Mouse (Mus musculus): ENCODE measurements around the gene Cldn10. TPM values are rescaled to one million over a fixed set of nuclear protein-coding genes. Genes with fewer than 3 reads are reported as not detected.

Gene Cldn10
- total RNA-seq, 2 experiments from 2014 or later = 1.3 to 1.5 TPM

- no peak for DNase-seq (ENCODE audit: low spot score in 2 of 2)
These were observed 68.9 kb downstream of the Cldn10 start for GRCm38 (mm10) chr14:118856563-118856962.

- DNase-seq (ENCODE audit: low spot score in 2 of 2) = no peak
These were observed 70.6 kb downstream of the Cldn10 start for GRCm38 (mm10) chr14:118858318-118858717.

- no peak for DNase-seq (ENCODE audit: low spot score in 2 of 2)
These were observed 74.5 kb downstream of the Cldn10 start for GRCm38 (mm10) chr14:118862253-118862652.

- no peak for DNase-seq (ENCODE audit: low spot score in 2 of 2)
These were observed 77.2 kb downstream of the Cldn10 start for GRCm38 (mm10) chr14:118864905-118865304.

- no peak for DNase-seq (ENCODE audit: low spot score in 2 of 2)
These were observed 78.5 kb downstream of the Cldn10 start for GRCm38 (mm10) chr14:118866014-118866811.

GRCm38 (mm10) chr14:118867366-118867765, 79.7 kb downstream of the Cldn10 start:
- DNase-seq (ENCODE audit: low spot score in 2 of 2) = no peak

GRCm38 (mm10) chr14:118868102-118868724, 80.5 kb downstream of the Cldn10 start:
- DNase-seq (ENCODE audit: low spot score in 2 of 2) = no peak

GRCm38 (mm10) chr14:118869712-118870111, 82.0 kb downstream of the Cldn10 start:
- DNase-seq (ENCODE audit: low spot score in 2 of 2) = no peak

GRCm38 (mm10) chr14:118874126-118874525, 86.4 kb downstream of the Cldn10 start:
- DNase-seq (ENCODE audit: low spot score in 2 of 2) = no peak

GRCm38 (mm10) chr14:118874786-118875415, 87.2 kb downstream of the Cldn10 start:
- no peak for DNase-seq (ENCODE audit: low spot score in 2 of 2)

- no peak for DNase-seq (ENCODE audit: low spot score in 2 of 2)
These were observed 90.7 kb downstream of the Cldn10 start for GRCm38 (mm10) chr14:118878346-118878910.

- no peak for DNase-seq (ENCODE audit: low spot score in 2 of 2)
These were observed 93.0 kb downstream of the Cldn10 start for GRCm38 (mm10) chr14:118880696-118881095.

- no peak for DNase-seq (ENCODE audit: low spot score in 2 of 2)
These were observed 95.9 kb downstream of the Cldn10 start for GRCm38 (mm10) chr14:118883344-118884249.

- DNase-seq (ENCODE audit: low spot score in 2 of 2) = no peak
These were observed 96.5 kb downstream of the Cldn10 start for GRCm38 (mm10) chr14:118884250-118884556.

GRCm38 (mm10) chr14:118890101-118890500, 102.4 kb downstream of the Cldn10 start:
- no peak for DNase-seq (ENCODE audit: low spot score in 2 of 2)

- no peak for DNase-seq (ENCODE audit: low spot score in 2 of 2)
These were observed 107.5 kb downstream of the Cldn10 start for GRCm38 (mm10) chr14:118895228-118895627.

GRCm38 (mm10) chr14:118895655-118896054, 107.9 kb downstream of the Cldn10 start:
- DNase-seq (ENCODE audit: low spot score in 2 of 2) = no peak

GRCm38 (mm10) chr14:118899940-118900339, 112.2 kb downstream of the Cldn10 start:
- no peak for DNase-seq (ENCODE audit: low spot score in 2 of 2)

GRCm38 (mm10) chr14:118900911-118901310, 113.2 kb downstream of the Cldn10 start:
- no peak for DNase-seq (ENCODE audit: low spot score in 2 of 2)

- DNase-seq (ENCODE audit: low spot score in 2 of 2) = no peak
These were observed 115.7 kb downstream of the Cldn10 start for GRCm38 (mm10) chr14:118903397-118903796.
